ENCODE assay signal across 11 mouse cellular contexts in the genomic region with DNA sequence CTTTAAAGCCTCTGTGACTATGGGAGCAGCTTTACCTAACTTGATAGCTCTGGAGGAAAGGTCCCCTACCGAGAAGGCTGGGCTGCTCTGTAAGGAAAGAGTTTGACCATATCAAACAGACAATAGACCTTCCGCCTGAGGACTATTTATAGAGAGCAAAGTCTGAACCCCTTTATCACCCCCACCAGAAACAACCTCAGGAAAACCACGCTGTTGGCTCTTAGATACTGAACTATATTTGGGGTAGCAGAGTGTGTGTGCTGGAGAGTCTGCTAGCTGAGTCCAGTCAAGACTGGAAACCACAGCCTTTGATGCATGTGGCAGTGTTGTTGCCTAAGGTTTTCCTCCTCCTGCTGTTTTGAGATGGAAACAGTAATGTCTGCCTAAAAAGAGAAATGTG. TPM values are rescaled to one million over a fixed set of nuclear protein-coding genes. Genes with fewer than 3 reads are reported as not detected.
DNase-seq lines count a peak whose midpoint lies in the region; ATAC-seq and TF ChIP-seq lines count a peak whose summit lies in the region.
"Had no signal": no experiment of that assay in that cellular context is flagged by ENCODE, and none has a peak within 500 bp of the region (broad histone marks: within the 10 kb centered on the region; RNA-seq: fewer than 3 reads in every experiment).

No protein-coding gene starts in this region.

- peaks cover 23% of the 10 kb centered on the region for H3K4me1 ChIP-seq in liver, embryonic 11.5 days (replicated peaks; ENCODE audit: control insufficient read depth, insufficient read depth, low read length)

- no peaks in the 10 kb centered on the region for H3K27me3 ChIP-seq in liver, embryonic 11.5 days (replicated peaks; ENCODE audit: control insufficient read depth, insufficient read depth, low read length)

- DNase-seq in heart, adult 18-20 months, result peak; percentile 40 to 43
- DNase-seq in heart, postnatal 14 days, result no peak
- DNase-seq in 3T3-L1 (ENCODE audit: low read depth, low spot score), result peak; percentile 58
- peak; percentile 28 for DNase-seq in brain, embryonic 14.5 days (ENCODE audit: low read depth)
- no peak for DNase-seq in liver, embryonic 11.5 days (ENCODE audit: low spot score)
- no peak for DNase-seq in cerebellum, postnatal 25 days
- no peak for DNase-seq in adrenal gland, adult 8-10 months
- DNase-seq in right cerebral cortex, postnatal 14 days, result no peak
- DNase-seq: lung, adult 2 months; thymus, adult 18-20 months had no signal

- no peak for TF ChIP-seq CTCF in brain, embryonic 14.5 days (IDR thresholded peaks at IDR 0.05; ENCODE audit: borderline replicate concordance, extremely low read depth, insufficient read depth, insufficient read length)

- intact Hi-C loops in heart, postnatal 14 days (cut with DNase I), result no loop called here

- TF ChIP-seq POLR2A in brain, embryonic 14.5 days (IDR thresholded peaks at IDR 0.05; ENCODE audit: borderline replicate concordance, extremely low read depth, insufficient read depth, insufficient read length, poor library complexity, severe bottlenecking), result no peak

- 20% methylated on average over 3 of the region's 3 CpGs for WGBS in liver, embryonic 11.5 days

- peak; percentile 92 for ATAC-seq in liver, embryonic 11.5 days (replicated peaks; ENCODE audit: low FRiP score)

- H3K4me3 ChIP-seq in liver, embryonic 11.5 days (ENCODE audit: low read depth, low read length), result no peak overlapping the region

- peak overlapping the region; percentile 37 for H3K4me2 ChIP-seq in liver, embryonic 11.5 days

- no peaks in the 10 kb centered on the region for H3K9me3 ChIP-seq in liver, embryonic 11.5 days (ENCODE audit: control insufficient read depth, low read length)

- no peak overlapping the region; the same call in 1 of the 2 replicates for H3K9ac ChIP-seq in liver, embryonic 11.5 days (ENCODE audit: low read depth, low read length)

- peak overlapping the region; percentile 69; the same call in 1 of the 2 replicates for H3K27ac ChIP-seq in liver, embryonic 11.5 days (ENCODE audit: low read depth, low read length)
- H3K27ac ChIP-seq: kidney, postnatal 0 days had no signal

- H3K36me3 ChIP-seq in liver, embryonic 11.5 days (ENCODE audit: control insufficient read depth, insufficient read depth, low read length), result no peaks in the 10 kb centered on the region

RNA-seq across cellular contexts. Expression of a gene that starts 31.3 kb away (rescaled TPM):
- total RNA-seq in heart, adult 18-20 months (2021), result 100 to 1,000 TPM; 142 to 163 TPM
- 100 to 1,000 TPM; 166 to 183 TPM for total RNA-seq in heart, postnatal 14 days (2021)
- polyA plus RNA-seq in brain, embryonic 14.5 days (2012; rRNA removed), result 22.7 and 25.1 TPM in 2 replicates
- 110 and 131 TPM in 2 replicates for polyA plus RNA-seq in liver, embryonic 11.5 days (2014; fragmentation: Nextera tagmentation; extraction: Ambion mirVana)
- total RNA-seq in adrenal gland, adult 8-10 months (2022), result 10 to 100 TPM; 47.0 to 58.9 (median 49.3) TPM

Comparison
In these comparisons a context has a peak if more than half of its experiments do, and no peak if none do; other contexts are left out.
1. DNase-seq: peak in heart, adult 18-20 months (2 of 2), 3T3-L1 (single experiment) and brain, embryonic 14.5 days (single experiment); none in heart, postnatal 14 days (0 of 2), liver, embryonic 11.5 days (single experiment), cerebellum, postnatal 25 days (0 of 2), adrenal gland, adult 8-10 months (single experiment) and right cerebral cortex, postnatal 14 days (single experiment).